Mouse (Mus musculus): ENCODE measurements around the gene Kcna3.

The Kcna3 gene

GRCm38 (mm10) chr3:107035521-107036457, at the start of gene Kcna3:
Kcna3 (plus strand) TSS chr3:107036169.
- peak; percentile 45 for DNase-seq (ENCODE audit: low spot score)

GRCm38 (mm10) chr3:106991334-106991733, 44.6 kb upstream of the Kcna3 start:
- DNase-seq (ENCODE audit: low spot score), result no peak

GRCm38 (mm10) chr3:106995347-106995746, 40.6 kb upstream of the Kcna3 start:
- no peak for DNase-seq (ENCODE audit: low spot score)

- DNase-seq (ENCODE audit: low spot score), result no peak
Measured at GRCm38 (mm10) chr3:106996186-106996585, 39.8 kb upstream of the Kcna3 start.

- no peak for DNase-seq (ENCODE audit: low spot score)
Measured at GRCm38 (mm10) chr3:106998370-106998769, 37.6 kb upstream of the Kcna3 start.

GRCm38 (mm10) chr3:107000165-107000564, 35.8 kb upstream of the Kcna3 start:
- DNase-seq (ENCODE audit: low spot score), result no peak

GRCm38 (mm10) chr3:107002249-107003123, 33.5 kb upstream of the Kcna3 start:
- DNase-seq (ENCODE audit: low spot score), result no peak

- DNase-seq (ENCODE audit: low spot score), result no peak
Measured at GRCm38 (mm10) chr3:107009329-107010076, 26.5 kb upstream of the Kcna3 start.

- DNase-seq (ENCODE audit: low spot score), result no peak
Measured at GRCm38 (mm10) chr3:107018286-107018685, 17.7 kb upstream of the Kcna3 start.

- no peak for DNase-seq (ENCODE audit: low spot score)
Measured at GRCm38 (mm10) chr3:107031547-107031946, 4.4 kb upstream of the Kcna3 start.

GRCm38 (mm10) chr3:107034776-107035175, 1.2 kb upstream of the Kcna3 start:
- no peak for DNase-seq (ENCODE audit: low spot score)

GRCm38 (mm10) chr3:107036458-107037039, 580 bp downstream of the Kcna3 start:
- DNase-seq (ENCODE audit: low spot score), result no peak

- DNase-seq (ENCODE audit: low spot score), result no peak
Measured at GRCm38 (mm10) chr3:107037105-107037504, 1.1 kb downstream of the Kcna3 start.

- DNase-seq (ENCODE audit: low spot score), result no peak
Measured at GRCm38 (mm10) chr3:107037536-107038155, 1.7 kb downstream of the Kcna3 start.

- DNase-seq (ENCODE audit: low spot score), result no peak
Measured at GRCm38 (mm10) chr3:107038156-107038536, 2.2 kb downstream of the Kcna3 start.

- no peak for DNase-seq (ENCODE audit: low spot score)
Measured at GRCm38 (mm10) chr3:107038661-107039223, 2.8 kb downstream of the Kcna3 start.

GRCm38 (mm10) chr3:107039306-107039705, 3.3 kb downstream of the Kcna3 start:
- DNase-seq (ENCODE audit: low spot score), result no peak

GRCm38 (mm10) chr3:107040408-107040807, 4.4 kb downstream of the Kcna3 start:
- no peak for DNase-seq (ENCODE audit: low spot score)

- no peak for DNase-seq (ENCODE audit: low spot score)
Measured at GRCm38 (mm10) chr3:107041718-107042117, 5.7 kb downstream of the Kcna3 start.

- DNase-seq (ENCODE audit: low spot score), result no peak
Measured at GRCm38 (mm10) chr3:107061468-107061867, 25.5 kb downstream of the Kcna3 start.

- no peak for DNase-seq (ENCODE audit: low spot score)
Measured at GRCm38 (mm10) chr3:107062771-107063170, 26.8 kb downstream of the Kcna3 start.

All from ovary, adult 18-20 months (tissue).